8 mouse cellular contexts compared by ENCODE assay signal in genomic region chr10:8885201-8885600, GRCm38 (mm10). TPM values are rescaled to one million over a fixed set of nuclear protein-coding genes. Genes with fewer than 3 reads are reported as not detected.
DNase-seq lines count a peak whose midpoint lies in the region; ATAC-seq and TF ChIP-seq lines count a peak whose summit lies in the region.

No protein-coding gene starts in this region.

- no peaks in the 10 kb centered on the region for H3K27me3 ChIP-seq in embryonic facial prominence, embryonic 13.5 days
- no peaks in the 10 kb centered on the region for H3K27me3 ChIP-seq in kidney, embryonic 15.5 days
- no peaks in the 10 kb centered on the region for H3K27me3 ChIP-seq in midbrain, embryonic 11.5 days (ENCODE audit: control insufficient read depth, insufficient read depth, low read length)

- no peak for DNase-seq in gastrocnemius, adult 2 months
- DNase-seq in gastrocnemius, adult 18-20 months (ENCODE audit: low spot score) = no peak
- DNase-seq in midbrain, embryonic 11.5 days (ENCODE audit: low spot score, missing footprints) = peak; percentile 93
- DNase-seq in layer of hippocampus, postnatal 10 days (ENCODE audit: low spot score in 2 of 2) = no peak
- no peak for DNase-seq in layer of hippocampus, postnatal 36 days
- DNase-seq in left cerebral cortex, postnatal 36 days (ENCODE audit: low spot score in 2 of 2) = no peak

- H3K4me3 ChIP-seq in gastrocnemius, adult 2 months = peak overlapping the region; percentile 88
- H3K4me3 ChIP-seq in embryonic facial prominence, embryonic 13.5 days = peak overlapping the region; percentile 84
- H3K4me3 ChIP-seq in kidney, embryonic 15.5 days (replicated peaks) = peak overlapping the region; percentile 86
- H3K4me3 ChIP-seq in midbrain, embryonic 11.5 days (ENCODE audit: low read depth, low read length) = peak overlapping the region; percentile 75

- no peak for ATAC-seq in embryonic facial prominence, embryonic 13.5 days (ENCODE audit: insufficient number of reproducible peaks, insufficient read depth, low FRiP score, low TSS enrichment, low read depth)
- ATAC-seq in kidney, embryonic 15.5 days (replicated peaks; ENCODE audit: low FRiP score) = no peak
- ATAC-seq in midbrain, embryonic 11.5 days (ENCODE audit: low FRiP score) = no peak

- H3K4me2 ChIP-seq in embryonic facial prominence, embryonic 13.5 days = peak overlapping the region; percentile 71
- peak overlapping the region; percentile 78 for H3K4me2 ChIP-seq in kidney, embryonic 15.5 days
- peak overlapping the region; percentile 64 for H3K4me2 ChIP-seq in midbrain, embryonic 11.5 days

- H3K36me3 ChIP-seq in embryonic facial prominence, embryonic 13.5 days = no peaks in the 10 kb centered on the region
- H3K36me3 ChIP-seq in kidney, embryonic 15.5 days = no peaks in the 10 kb centered on the region
- no peaks in the 10 kb centered on the region for H3K36me3 ChIP-seq in midbrain, embryonic 11.5 days (ENCODE audit: control insufficient read depth, insufficient read depth, low read length)

- peak overlapping the region; percentile 97 for H3K27ac ChIP-seq in gastrocnemius, adult 2 months
- H3K27ac ChIP-seq in embryonic facial prominence, embryonic 13.5 days = peak overlapping the region; percentile 94
- peak overlapping the region; percentile 99 for H3K27ac ChIP-seq in kidney, embryonic 15.5 days
- no peak overlapping the region for H3K27ac ChIP-seq in midbrain, embryonic 11.5 days (ENCODE audit: low read depth, low read length)

- H3K9me3 ChIP-seq in embryonic facial prominence, embryonic 13.5 days = no peaks in the 10 kb centered on the region
- H3K9me3 ChIP-seq in kidney, embryonic 15.5 days (replicated peaks) = no peaks in the 10 kb centered on the region
- no peaks in the 10 kb centered on the region for H3K9me3 ChIP-seq in midbrain, embryonic 11.5 days (ENCODE audit: control insufficient read depth, low read length)

- H3K4me1 ChIP-seq in embryonic facial prominence, embryonic 13.5 days = peaks cover 32% of the 10 kb centered on the region
- H3K4me1 ChIP-seq in kidney, embryonic 15.5 days = peaks cover 32% of the 10 kb centered on the region
- peaks cover 14% of the 10 kb centered on the region for H3K4me1 ChIP-seq in midbrain, embryonic 11.5 days (ENCODE audit: control insufficient read depth, insufficient read depth, low read length)

- peak overlapping the region; percentile 91 for H3K9ac ChIP-seq in embryonic facial prominence, embryonic 13.5 days
- H3K9ac ChIP-seq in kidney, embryonic 15.5 days = peak overlapping the region; percentile 73
- peak overlapping the region; percentile 79 for H3K9ac ChIP-seq in midbrain, embryonic 11.5 days (ENCODE audit: low read length)

- no peak for TF ChIP-seq CTCF in gastrocnemius, adult 2 months (IDR thresholded peaks at IDR 0.05)

- intact Hi-C loops in gastrocnemius, adult 2 months (cut with DNase I) = no loop called here
- intact Hi-C loops in left cerebral cortex, postnatal 36 days (cut with DNase I) = loop anchor here (5.0 to 10.0 kb wide), 3 partner anchors 48 to 83 kb away; no protein-coding TSS in a partner anchor

- 2% methylated on average over 11 of the region's 11 CpGs for WGBS in embryonic facial prominence, embryonic 13.5 days
- 2% methylated on average over 11 of the region's 11 CpGs for WGBS in kidney, embryonic 15.5 days
- WGBS in midbrain, embryonic 11.5 days = 1% methylated on average over 11 of the region's 11 CpGs

RNA-seq across cellular contexts. Expression of gene Sash1, which starts 0.7 kb away (rescaled TPM):
- 10 to 100 TPM; 10.6 to 17.9 TPM for total RNA-seq in gastrocnemius, adult 2 months (2021)
- total RNA-seq in gastrocnemius, adult 18-20 months (2021) = 10 to 100 TPM; 12.3 to 15.8 TPM
- polyA plus RNA-seq in embryonic facial prominence, embryonic 13.5 days (2015; fragmentation: Nextera tagmentation; extraction: Ambion mirVana) = 5.9 and 7.5 TPM in 2 replicates
- 5.1 and 5.7 TPM in 2 replicates for polyA plus RNA-seq in kidney, embryonic 15.5 days (2015; fragmentation: Nextera tagmentation; extraction: Ambion mirVana)
- 2.9 and 3.0 TPM in 2 replicates for polyA plus RNA-seq in midbrain, embryonic 11.5 days (2014; fragmentation: Nextera tagmentation; extraction: Ambion mirVana)
- total RNA-seq in layer of hippocampus, postnatal 10 days (2021) = 100 to 1,000 TPM in 1 of 2 experiments, 10 to 100 TPM in 1; 92.0 to 101 TPM
- 10 to 100 TPM; 79.8 to 81.5 TPM for total RNA-seq in layer of hippocampus, postnatal 36 days (2021)
- 10 to 100 TPM; 47.9 to 50.6 TPM for total RNA-seq in left cerebral cortex, postnatal 36 days (2021)
